Mouse (Mus musculus): ENCODE results near the gene Nudt16l1.

The Nudt16l1 gene

DNA sequence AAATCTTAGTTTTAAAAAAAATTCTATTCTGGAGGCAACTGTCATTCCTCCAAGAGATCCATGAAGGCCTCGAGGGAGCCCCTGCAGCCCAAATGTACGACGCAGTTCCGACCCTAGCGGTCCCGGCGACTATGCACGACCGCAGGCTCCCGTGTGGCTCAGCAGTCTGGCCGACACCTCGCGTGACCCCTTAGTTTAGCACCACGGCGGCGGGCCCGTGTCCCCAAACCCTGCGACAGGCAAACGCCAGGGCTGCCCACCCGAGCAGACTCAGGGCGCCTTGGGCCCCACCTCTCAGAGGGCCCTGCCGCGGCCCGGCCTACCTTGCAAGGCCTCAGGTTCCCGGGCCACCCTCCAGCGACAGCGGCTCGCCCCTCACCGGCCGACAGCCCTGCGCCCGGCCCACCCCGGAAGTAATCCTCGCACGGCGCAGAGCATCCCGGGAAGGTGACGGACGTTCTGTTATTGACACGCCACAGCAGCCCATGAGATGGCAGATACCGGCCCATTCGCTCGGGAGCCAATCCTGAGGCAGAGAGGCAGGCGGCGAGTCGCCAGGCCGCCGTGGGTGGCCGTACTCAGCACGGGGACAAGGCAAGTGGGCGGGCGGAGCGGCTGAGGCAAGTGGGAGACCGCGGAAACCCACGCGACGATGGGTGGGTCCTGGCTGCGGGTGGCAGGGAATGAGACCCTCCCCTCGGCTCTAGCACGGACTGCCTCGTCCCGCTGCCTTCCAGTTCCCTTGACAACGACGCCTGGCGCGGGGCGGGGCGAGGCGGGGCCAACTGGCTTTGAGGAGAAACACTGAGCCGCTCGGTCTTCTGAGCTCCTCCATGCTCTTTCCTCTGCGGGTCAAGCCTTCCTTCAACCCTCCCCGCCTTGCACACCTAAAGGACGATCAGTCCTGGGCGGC lies 25.5 kb downstream of the Nudt16l1 start, which contains the start of gene Anks3:
TSS of gene Anks3 (minus strand) at position 409 of the 913 bp plus-strand sequence.
- peak; percentile 98 for DNase-seq

GRCm38 (mm10) chr16:4964731-4965391 lies 26.3 kb downstream of the Nudt16l1 start:
- DNase-seq, result no peak

GRCm38 (mm10) chr16:4965392-4966129 lies 27.0 kb downstream of the Nudt16l1 start:
- no peak for DNase-seq

DNA sequence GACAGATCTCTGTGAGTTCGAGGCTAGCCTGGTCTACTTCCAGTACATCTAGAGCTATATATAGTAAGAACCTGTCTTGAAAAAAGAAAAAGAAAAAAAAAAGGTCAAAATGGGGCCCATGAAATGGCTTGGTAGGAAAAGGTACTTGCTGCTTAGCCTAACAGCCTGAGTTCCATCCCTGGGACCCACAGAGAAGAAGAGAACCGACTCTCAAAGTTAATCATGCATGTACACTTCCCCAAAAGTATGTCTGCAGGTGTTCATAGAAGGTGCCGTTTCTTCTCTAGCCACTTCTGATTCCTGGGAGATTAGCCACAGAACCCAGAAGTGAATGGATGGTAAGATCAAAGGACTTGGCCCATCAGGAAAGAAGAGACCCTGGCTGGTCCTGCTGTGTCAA lies 29.9 kb downstream of the Nudt16l1 start:
- DNase-seq, result no peak

DNA sequence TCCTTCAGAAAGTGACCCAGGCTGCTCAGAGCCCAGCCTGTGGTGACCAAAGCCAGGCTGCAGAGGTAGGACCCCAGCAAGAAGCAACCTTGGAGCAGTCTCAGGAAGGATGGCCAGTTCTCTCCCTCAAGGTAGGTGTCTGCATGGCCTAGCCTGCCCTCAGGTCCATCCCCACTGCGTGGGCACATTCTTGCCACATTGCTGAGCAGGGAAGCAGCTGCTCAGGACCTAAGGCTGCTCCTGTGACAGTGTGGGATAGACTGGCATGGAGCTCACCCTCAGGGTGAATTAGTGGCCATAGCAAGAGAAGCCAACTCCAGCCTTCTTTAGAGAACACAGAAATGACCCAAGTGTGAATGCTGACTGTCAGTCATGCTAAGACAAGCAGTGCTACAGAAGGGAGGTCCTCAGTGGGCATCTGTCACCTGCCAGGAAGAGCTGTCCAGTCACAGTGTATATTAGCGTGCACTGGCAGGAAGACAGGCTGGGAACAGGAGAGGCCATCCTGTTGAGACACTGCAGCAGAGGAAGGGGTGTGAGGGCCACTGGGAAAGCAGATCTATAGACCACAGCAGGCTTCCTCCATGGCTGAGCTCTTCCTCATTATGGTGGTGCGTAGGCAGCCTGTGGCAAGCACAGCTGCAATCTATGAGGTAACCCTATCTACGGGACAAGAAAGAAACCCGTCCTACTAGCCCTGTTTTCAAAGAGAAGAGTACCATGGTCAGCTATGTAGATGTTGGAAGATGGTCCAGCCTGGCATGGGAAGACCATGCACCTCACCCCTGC lies 30.7 kb downstream of the Nudt16l1 start:
- no peak for DNase-seq

- no peak for DNase-seq
Observed at GRCm38 (mm10) chr16:4971626-4972025, 33.1 kb downstream of the Nudt16l1 start.

- no peak for DNase-seq
Observed at GRCm38 (mm10) chr16:4974521-4974920, 36.0 kb downstream of the Nudt16l1 start.

GRCm38 (mm10) chr16:4976180-4976579 lies 37.6 kb downstream of the Nudt16l1 start:
- DNase-seq, result no peak

DNA sequence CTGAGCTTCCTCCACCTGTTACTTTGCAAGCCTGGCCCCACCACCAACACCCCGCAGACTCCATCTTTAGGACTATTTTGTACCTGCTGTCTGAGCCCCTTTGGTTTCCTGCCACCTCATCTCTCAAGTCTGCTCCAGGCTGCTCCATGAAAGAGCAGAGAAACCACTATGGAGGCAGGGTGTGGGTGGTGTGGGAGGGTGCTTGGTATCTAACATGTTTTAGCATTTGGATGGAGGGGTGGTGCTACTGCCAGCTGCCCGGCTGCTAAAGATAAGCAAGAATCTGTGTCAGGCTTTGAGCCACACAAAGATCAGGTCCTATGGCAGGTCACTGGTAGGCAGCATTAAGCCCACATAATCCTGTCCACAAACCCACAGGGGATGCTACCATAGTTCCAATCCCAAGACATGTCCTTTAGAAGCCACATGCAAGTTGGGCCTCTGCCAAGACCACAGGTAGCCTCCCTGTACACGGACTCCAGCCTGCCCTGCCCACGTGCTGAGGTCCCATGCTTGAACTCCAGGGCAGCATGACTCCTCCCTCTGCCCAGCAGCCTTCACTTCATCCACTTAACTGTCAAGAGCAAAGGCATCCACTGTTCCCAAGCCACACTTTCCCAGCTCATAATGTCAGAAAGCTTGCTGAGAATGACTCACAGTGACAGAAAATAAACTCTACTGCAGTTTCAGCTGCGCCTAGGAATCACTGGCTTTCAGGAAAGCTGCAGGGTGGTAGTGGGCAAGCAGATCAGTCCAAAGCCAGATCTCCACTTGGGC lies 39.9 kb downstream of the Nudt16l1 start:
- no peak for DNase-seq

- peak; percentile 45 for DNase-seq
Observed at GRCm38 (mm10) chr16:4979755-4980380, 41.3 kb downstream of the Nudt16l1 start.

DNA sequence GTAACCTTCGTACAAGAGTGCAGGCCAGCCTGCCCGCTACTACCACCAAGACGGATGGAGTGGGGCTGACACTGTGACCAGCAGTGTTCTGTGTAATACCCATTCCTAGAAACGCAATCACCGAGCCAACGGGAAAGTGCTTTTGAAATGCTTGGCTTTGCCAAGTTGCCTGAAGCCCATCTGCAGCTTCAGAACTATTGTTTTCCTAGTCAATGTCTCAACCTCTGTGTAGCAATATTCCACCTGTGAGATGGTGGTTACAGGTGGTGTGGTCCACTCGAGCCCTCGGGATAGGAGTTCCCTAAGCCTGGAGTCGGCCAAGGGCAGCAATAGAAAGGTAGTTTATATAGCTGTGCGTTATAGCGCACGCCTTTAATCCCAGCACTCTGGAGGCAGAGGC lies 46.2 kb downstream of the Nudt16l1 start:
- no peak for DNase-seq

Data from retina, postnatal 1 day (tissue).